Mouse (Mus musculus): ENCODE measurements around the gene Olfr1396.

GRCm38 (mm10) chr11:49114158-49114557, 516 bp downstream of the Olfr1396 start:
- TF ChIP-seq CTCF (IDR thresholded peaks at IDR 0.05; ENCODE audit: borderline replicate concordance, insufficient read depth, low read length) (no peak), POLR2A (IDR thresholded peaks at IDR 0.05; ENCODE audit: low read depth, low read length) (no peak)
